Mouse (Mus musculus) liver, embryonic 18 days (tissue): ENCODE results near the gene Tacr1. TPM values are rescaled to one million over a fixed set of nuclear protein-coding genes. Genes with fewer than 3 reads are reported as not detected.

Source experiments
- polyA plus RNA-seq: library from polyadenylated mRNA; depleted of rRNA; stranded (reverse); fragments of >200 nt; gene quantifications from 2 replicates; pipeline ENCODE4 v1.2.3, GENCODE M21; 2012; rRNA removed

Gene Tacr1
- not detected in 2 replicates for polyA plus RNA-seq

GRCm38 (mm10) chr6:82401595-82402451, at the start of gene Tacr1:
Gene Tacr1, plus strand, starts transcription at chr6:82402334.

